Mouse (Mus musculus): ENCODE data around the gene Svs3a.

GRCm38 (mm10) chr2:164312599-164312998 lies 23.5 kb downstream of the Svs3a start:
- TF ChIP-seq CTCF (IDR thresholded peaks at IDR 0.05; ENCODE audit: low read depth, low read length) (no peak), POLR2A (IDR thresholded peaks at IDR 0.05; ENCODE audit: insufficient read depth, low read length) (no peak), EP300 (IDR thresholded peaks at IDR 0.05; ENCODE audit: insufficient read depth, low read depth, low read length) (no peak)

All from ES-Bruce4 (cell line).